Mouse (Mus musculus): Measurements from ENCODE around the gene Akna.

DNA sequence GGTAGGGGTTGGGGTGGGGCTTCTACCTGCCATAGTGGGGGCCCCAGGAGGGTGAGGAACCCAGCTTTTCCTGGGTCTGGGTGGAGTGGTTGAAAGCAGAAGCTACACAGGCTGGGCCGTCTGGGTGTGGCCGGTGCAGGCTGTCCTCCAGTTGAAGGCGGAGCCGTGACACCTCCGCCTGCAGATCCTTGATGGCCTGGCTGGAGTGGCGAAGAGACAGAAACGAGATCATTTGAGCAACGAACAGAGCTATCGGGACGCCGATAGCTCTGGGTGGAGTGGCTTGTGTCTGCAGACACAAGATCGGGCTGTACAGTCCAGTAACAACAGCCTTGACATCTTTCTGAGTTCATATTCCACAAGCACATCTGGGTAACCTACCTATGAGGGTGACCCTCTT is 28.8 kb downstream of the Akna start:
- TF ChIP-seq CTCF (IDR thresholded peaks at IDR 0.05; ENCODE audit: insufficient read depth, low read length) (no peak), POLR2A (IDR thresholded peaks at IDR 0.05; ENCODE audit: borderline replicate concordance, extremely low read depth, low read depth, low read length) (no peak)
